Mouse (Mus musculus) natural killer cell, adult 2 months (primary cell): ENCODE measurements around the gene Zscan4b.
"Not testable (repeated sequence)": the region's sequence is repeated elsewhere in the genome, so short reads cannot be mapped to it uniquely, and the experiment has no call there.

ENCODE experiments used
- DNase-seq, 2 experiments: peaks; one replicate each; pipeline ENCODE4 v3.0.0; 2022; ENCODE audit warnings: low spot score in 2 of 2

The Zscan4b gene

DNA sequence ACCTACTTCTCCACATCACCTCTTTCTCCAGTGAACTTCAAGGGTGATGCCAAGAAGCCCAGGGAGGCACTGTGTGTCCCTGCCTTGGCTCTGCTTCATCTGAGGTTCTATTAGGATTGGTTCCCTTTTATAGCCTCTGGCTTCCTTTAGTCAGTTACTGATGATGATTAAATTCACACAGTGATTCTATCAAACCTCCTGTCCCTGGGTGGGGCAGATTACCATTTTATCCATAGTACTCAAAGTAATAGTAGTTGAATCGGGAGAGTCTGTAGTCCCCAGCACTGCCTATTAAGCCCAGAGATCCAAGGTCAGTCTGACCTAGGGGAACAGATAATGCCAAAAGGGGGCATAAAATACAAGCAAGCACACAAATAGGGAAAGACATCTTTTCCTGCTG lies at the start of gene Zscan4b:
Gene Zscan4b (minus strand): TSS at position 101 of the 400 bp plus-strand sequence.
- DNase-seq, result not testable (repeated sequence)
